Mouse (Mus musculus) midbrain, embryonic 15.5 days (tissue): ENCODE data around the gene Zfyve21. TPM values are rescaled to one million over a fixed set of nuclear protein-coding genes. Genes with fewer than 3 reads are reported as not detected.

ENCODE experiments used
- polyA plus RNA-seq: library from polyadenylated mRNA; unstranded; fragments of >200 nt; fragmentation: Nextera tagmentation; extraction: Ambion mirVana; gene quantifications from 2 replicates; pipeline ENCODE4 v1.2.1, GENCODE M21; 2015

Zfyve21 gene
- polyA plus RNA-seq, 1 experiment from 2014 or later, result 32.3 TPM

Other genes with a start within 250 kb of the Zfyve21 start
- 53.1 and 55.4 TPM in 2 replicates for gene Mark3, start 239.6 kb upstream of the Zfyve21 start, polyA plus RNA-seq
- 1,376 and 1,480 TPM in 2 replicates for gene Ckb, start 141.8 kb upstream of the Zfyve21 start, polyA plus RNA-seq
- 10.4 and 11.9 TPM in 2 replicates for gene Trmt61a, start 136.1 kb upstream of the Zfyve21 start, polyA plus RNA-seq
- 71.7 and 73.1 TPM in 2 replicates for gene Bag5, start 100.9 kb upstream of the Zfyve21 start, polyA plus RNA-seq
- 51.9 and 55.3 TPM in 2 replicates for gene Apopt1, start 100.9 kb upstream of the Zfyve21 start, polyA plus RNA-seq
- 661 and 666 TPM in 2 replicates for gene Klc1, start 55.3 kb upstream of the Zfyve21 start, polyA plus RNA-seq
- gene Xrcc3, start 297 bp upstream of the Zfyve21 start, polyA plus RNA-seq, result 2.9 and 3.1 TPM in 2 replicates
- 40.4 and 41.8 TPM in 2 replicates for gene Ppp1r13b, start 93.9 kb downstream of the Zfyve21 start, polyA plus RNA-seq
- 664 and 669 TPM in 2 replicates for gene Atp5mpl, start 152.8 kb downstream of the Zfyve21 start, polyA plus RNA-seq
- gene Tdrd9, start 157.4 kb downstream of the Zfyve21 start, polyA plus RNA-seq, result 0.28 and 0.42 TPM in 2 replicates
- not detected in 2 replicates for gene Rd3l, start 167.1 kb downstream of the Zfyve21 start, polyA plus RNA-seq